Mouse (Mus musculus): ENCODE data around the gene Nebl. TPM values are rescaled to one million over a fixed set of nuclear protein-coding genes. Genes with fewer than 3 reads are reported as not detected.
A peak's percentile ranks its signal among the peaks of the same experiment; 100 is the strongest.

Nebl gene
- total RNA-seq, 2 experiments from 2014 or later = 99.3 to 101 TPM

DNA sequence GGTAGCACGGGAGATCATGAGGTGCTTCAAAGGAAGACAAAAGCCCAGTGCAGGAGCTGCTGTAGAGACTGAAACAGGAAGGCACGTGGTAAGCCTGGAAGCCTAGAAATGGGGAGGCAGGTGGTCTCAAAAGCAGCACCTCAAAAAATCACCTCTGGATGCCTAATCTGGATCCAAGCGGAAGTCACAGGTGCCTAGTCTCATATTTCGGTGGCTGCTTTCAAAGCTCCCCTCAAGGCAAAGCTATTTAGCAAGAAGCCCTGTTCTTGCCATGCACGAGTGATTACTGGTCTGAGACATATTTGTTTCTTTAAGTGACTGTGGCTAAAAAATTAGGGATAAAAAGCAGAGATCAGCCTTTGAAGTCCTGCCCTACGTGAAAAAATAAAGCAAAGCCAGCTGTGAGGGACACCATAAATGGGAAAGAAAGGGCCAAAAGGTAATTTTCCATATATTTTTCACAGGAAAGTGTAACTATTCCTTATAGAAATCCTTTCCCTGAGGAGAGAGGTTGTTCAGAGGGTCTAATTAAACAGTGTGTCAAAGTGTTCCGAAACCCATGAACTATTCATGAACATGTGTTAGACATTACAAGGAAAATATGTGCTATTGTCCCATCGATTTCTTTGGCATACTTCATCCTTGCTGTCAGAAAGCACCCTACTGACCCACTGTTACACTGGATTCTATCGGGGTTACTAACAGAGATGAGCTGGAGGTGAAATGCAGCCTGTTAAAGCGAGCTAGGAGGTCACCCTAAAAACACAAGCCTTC lies 206.9 kb downstream of the Nebl start:
- no peak for DNase-seq (ENCODE audit: low spot score in 2 of 2)

- no peak for DNase-seq (ENCODE audit: low spot score in 2 of 2)
These were observed 207.5 kb downstream of the Nebl start for GRCm38 (mm10) chr2:17523791-17524190.

DNA sequence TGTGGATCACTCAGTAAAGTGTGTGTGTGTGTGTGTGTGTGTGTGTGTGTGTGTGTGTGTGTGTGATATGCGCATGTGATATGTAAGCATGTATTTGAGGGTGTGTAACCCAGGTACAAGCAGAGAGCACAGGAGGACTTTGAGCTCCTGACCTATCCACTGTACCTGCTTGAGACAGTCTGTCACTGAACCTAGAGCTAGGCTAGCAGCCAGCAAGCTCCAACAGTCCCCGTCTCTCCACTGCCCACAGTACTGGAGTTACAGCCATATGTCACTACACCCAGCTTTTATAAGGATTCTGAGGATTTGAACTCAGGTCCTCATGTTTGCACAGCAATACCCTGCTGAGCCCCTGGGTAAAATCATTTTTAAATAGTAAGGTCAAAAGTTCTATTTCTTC lies 215.6 kb downstream of the Nebl start:
- no peak for DNase-seq (ENCODE audit: low spot score in 2 of 2)

DNA sequence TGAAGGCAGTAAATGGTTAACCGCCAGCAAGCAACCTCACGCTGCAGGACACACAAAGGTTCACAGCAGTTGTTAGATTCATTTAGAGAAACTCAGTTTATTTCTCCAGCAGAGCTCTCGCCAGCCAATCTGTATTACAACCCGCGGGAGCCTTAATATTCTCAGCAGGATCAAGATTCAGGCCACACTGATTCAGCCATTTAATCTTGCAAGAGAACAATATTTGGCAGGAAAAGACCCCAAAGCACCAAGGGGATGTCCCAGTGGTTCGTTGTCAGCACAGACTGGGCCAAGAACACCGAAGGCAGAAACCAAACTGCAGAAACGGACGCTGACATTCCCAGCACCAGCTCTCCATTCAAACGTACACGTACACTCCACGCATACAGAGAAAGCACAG lies 216.5 kb downstream of the Nebl start:
- DNase-seq (ENCODE audit: low spot score in 2 of 2) = no peak

DNA sequence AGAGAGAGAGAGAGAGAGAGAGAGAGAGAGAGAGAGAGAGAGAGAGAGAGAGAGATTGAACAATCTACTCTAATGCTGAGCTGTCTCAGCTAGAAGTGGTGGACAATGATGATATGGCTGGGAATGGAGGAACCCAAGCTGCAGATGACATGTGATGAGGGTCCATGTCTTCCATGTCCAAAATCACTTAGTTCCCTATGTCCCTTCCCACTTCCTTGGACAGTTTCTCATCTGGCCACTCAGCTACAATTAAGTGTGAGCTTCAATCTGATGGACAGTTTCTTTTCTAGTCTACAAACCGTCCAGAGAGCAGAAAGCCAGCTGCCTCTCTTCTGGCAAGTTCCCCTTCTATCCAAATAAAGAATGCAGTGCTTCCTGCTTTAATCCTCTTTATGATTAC lies 221.3 kb downstream of the Nebl start:
- DNase-seq (ENCODE audit: low spot score in 2 of 2) = no peak

DNA sequence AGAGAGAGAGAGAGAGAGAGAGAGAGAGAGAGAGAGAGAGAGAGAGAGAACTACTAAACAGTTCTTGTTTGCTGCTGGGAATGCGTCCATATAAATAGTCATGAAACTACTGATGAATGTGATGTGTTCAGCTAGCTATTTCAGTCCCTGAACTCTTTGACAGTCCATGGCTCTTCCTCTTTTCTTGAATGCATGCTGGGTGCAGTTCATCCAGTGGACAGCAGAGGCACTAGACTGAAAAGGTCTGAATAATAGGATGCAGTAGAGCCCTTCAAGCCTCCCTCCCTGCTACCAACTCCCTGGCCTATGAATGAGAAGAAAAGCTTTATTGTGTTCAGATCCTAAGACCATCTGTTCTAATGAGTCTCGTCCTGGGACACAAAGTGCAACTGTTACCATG lies 223.9 kb downstream of the Nebl start:
- DNase-seq (ENCODE audit: low spot score in 2 of 2) = no peak

DNA sequence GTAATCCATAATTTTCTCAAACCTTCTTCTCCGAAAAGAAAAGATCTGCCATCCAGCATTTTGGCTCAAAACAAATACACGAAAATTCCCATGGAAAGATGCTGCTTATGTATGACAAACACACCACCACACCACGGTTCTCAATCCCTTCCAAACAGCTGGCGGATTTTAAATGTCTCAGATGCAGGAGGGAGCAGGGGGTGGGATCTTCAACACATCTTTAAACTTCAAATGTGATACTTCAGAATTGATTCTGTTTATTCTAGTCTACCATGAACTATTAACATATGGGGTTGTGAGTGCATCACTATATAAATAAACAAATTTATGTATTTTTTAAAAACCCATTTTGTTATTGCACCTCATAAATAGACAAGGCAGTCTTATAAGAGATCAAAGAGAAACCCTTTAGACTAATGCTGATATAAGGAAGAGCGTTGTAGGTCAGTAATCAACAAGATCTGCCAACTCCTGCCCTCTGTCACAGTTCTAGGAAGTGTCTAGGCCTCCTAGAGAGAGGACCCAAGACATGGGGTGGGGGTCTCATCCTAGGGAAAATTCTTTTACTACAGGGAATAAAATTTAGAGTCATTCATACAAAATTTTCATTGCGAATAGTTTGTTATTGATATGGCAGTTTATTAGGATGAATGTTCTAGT lies 227.0 kb downstream of the Nebl start:
- no peak for DNase-seq (ENCODE audit: low spot score in 2 of 2)

GRCm38 (mm10) chr2:17501075-17501474 lies 230.2 kb downstream of the Nebl start:
- no peak for DNase-seq (ENCODE audit: low spot score in 2 of 2)

DNA sequence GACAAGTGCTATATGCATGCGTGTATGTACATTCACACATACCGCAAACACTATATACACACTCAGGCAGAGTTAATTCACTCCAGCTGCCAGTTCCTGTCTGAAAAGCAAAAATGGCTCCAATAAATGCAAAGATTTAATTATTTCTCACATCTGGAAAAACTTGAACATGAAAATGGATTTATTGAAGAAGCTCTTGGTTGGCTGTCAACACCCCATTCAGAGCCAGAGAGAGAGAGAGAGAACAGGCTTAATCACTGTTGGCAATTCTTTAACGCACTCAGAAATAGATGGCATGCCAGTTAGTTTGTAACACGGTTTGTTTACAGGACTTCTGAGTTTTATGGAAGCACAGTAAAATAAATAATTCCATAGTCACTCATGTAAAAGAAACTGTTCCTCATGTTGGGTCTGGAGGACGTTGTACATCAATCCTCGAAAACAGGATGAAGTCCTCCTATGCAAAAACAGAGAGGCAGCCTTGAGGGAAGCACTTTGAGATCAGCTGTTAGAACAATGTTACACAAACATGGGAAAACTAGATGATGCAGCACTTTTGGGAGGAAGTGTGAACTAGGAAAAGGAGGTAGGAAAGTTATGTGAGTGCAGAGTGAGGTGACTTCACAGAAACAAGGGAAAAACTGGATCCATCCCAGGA lies 265.6 kb downstream of the Nebl start:
- no peak for DNase-seq (ENCODE audit: low spot score in 2 of 2)

GRCm38 (mm10) chr2:17460434-17460833 lies 270.8 kb downstream of the Nebl start:
- no peak for DNase-seq (ENCODE audit: low spot score in 2 of 2)

- peak; percentile 22 to 35 for DNase-seq (ENCODE audit: low spot score in 2 of 2)
These were observed 277.6 kb downstream of the Nebl start for GRCm38 (mm10) chr2:17453676-17454075.

GRCm38 (mm10) chr2:17448341-17448740 lies 282.9 kb downstream of the Nebl start:
- DNase-seq (ENCODE audit: low spot score in 2 of 2) = no peak

DNA sequence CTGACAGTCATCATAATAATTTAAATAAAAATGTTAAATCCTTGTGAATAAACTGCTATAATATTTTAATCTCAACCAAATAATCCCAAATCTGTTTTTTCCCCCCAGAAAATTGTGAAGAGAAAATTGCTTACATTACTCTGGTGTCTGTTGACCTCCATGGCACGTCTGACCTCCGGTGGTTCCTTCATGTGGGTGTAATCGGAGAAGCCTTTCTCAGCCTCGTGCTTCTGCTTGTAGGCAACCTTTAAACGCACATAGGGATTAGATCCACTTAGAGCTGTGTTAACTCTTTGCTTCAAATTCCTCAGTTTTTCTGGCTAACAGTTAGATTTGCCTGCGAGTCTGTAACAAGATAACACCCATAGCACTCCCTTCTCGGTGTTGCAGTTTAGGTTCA lies 287.7 kb downstream of the Nebl start:
- DNase-seq (ENCODE audit: low spot score in 2 of 2) = no peak

DNA sequence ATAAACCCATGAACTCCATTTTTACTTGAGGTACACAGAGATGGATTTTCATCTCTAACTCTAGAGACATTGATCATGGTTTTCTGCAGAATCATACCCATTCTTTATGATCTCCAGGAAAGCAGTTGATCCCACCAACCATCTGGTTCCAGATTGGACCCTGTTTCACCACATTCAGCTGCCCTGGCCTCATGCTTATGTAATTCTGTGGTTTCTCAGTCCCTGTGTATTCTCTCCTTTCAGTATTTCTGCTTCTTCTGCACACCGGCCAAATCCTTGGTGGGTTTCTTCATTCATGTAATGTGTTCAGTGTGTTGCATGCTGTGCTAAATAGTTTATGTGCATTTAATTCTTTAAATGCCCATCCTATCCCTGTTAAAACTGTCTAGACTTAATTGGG lies 292.9 kb downstream of the Nebl start:
- DNase-seq (ENCODE audit: low spot score in 2 of 2) = no peak

GRCm38 (mm10) chr2:17436739-17437440 lies 294.4 kb downstream of the Nebl start:
- no peak for DNase-seq (ENCODE audit: low spot score in 2 of 2)

- DNase-seq (ENCODE audit: low spot score in 2 of 2) = no peak
These were observed 296.0 kb downstream of the Nebl start for GRCm38 (mm10) chr2:17435217-17435616.

- no peak for DNase-seq (ENCODE audit: low spot score in 2 of 2)
These were observed 302.2 kb downstream of the Nebl start for GRCm38 (mm10) chr2:17429028-17429427.

GRCm38 (mm10) chr2:17428156-17428555 lies 303.1 kb downstream of the Nebl start:
- DNase-seq (ENCODE audit: low spot score in 2 of 2) = no peak

DNA sequence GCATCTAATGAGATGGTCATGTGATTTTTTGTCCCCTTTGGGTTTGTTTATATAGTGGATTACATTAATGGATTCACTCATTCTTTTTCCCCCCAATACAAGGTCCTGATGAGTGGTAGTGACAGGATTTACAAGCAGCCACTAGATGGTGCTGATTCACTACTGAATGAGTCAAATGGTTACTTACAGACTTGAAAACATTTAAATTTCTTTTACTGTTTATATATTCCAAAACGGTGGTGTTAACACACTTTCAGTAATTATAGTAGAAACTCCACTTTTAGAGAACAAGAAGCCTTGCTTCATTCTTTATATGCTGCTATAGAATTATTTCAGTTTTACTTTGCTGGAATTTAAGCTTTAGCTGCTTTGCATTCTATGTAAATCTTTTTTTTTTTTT lies 308.3 kb downstream of the Nebl start:
- peak; percentile 37 to 55 for DNase-seq (ENCODE audit: low spot score in 2 of 2)

GRCm38 (mm10) chr2:17415347-17415746 lies 315.9 kb downstream of the Nebl start:
- no peak for DNase-seq (ENCODE audit: low spot score in 2 of 2)

- no peak for DNase-seq (ENCODE audit: low spot score in 2 of 2)
These were observed 316.9 kb downstream of the Nebl start for GRCm38 (mm10) chr2:17414324-17414723.
